Mouse (Mus musculus) spleen, adult 2 months (tissue): Measurements from ENCODE around the gene Atp6v1g3. TPM values are rescaled to one million over a fixed set of nuclear protein-coding genes. Genes with fewer than 3 reads are reported as not detected.

Experiments
- DNase-seq, 2 experiments: peaks; one replicate each; pipeline versions ENCODE4 v3.0.0 to v3.0.0-alpha.2; 2012 to 2021; ENCODE audit warnings: low spot score in 2 of 2, low read depth in 1 of 2
- H3K27ac ChIP-seq: fragments of 200-500 bp; 2 replicates; pipeline ENCODE4 v1.5.1; 2012; ENCODE audit warnings: low read length, inconsistent platforms; ENCODE audit not compliant: insufficient read depth
- H3K27me3 ChIP-seq: fragments of 200-500 bp; 2 replicates; pipeline ENCODE4 v1.6.1; 2012; ENCODE audit warnings: mild to moderate bottlenecking, moderate library complexity, low read length, inconsistent platforms; ENCODE audit not compliant: control insufficient read depth, insufficient read depth
- H3K36me3 ChIP-seq: fragments of 200-500 bp; 2 replicates; pipeline ENCODE4 v1.6.1; 2012; ENCODE audit warnings: mild to moderate bottlenecking, low read length, inconsistent platforms; ENCODE audit not compliant: control insufficient read depth, insufficient read depth
- H3K4me1 ChIP-seq: fragments of 200-500 bp; 2 replicates; pipeline ENCODE4 v1.6.1; 2011; ENCODE audit warnings: inconsistent platforms; ENCODE audit not compliant: control insufficient read depth, insufficient read depth, insufficient read length
- H3K4me3 ChIP-seq: fragments of 200-500 bp; 2 replicates; pipeline ENCODE4 v1.5.1; 2011; ENCODE audit warnings: mild to moderate bottlenecking, inconsistent platforms; ENCODE audit not compliant: insufficient read depth, insufficient read length; ENCODE audit errors: extremely low read depth
- CTCF ChIP-seq: fragments of 200-500 bp; IDR thresholded peaks from 2 replicates; pipeline ENCODE4 v1.5.1; 2011; ENCODE audit warnings: mild to moderate bottlenecking, inconsistent platforms; ENCODE audit not compliant: insufficient read depth, insufficient read length, insufficient replicate concordance; ENCODE audit errors: extremely low read depth
- POLR2A ChIP-seq: fragments of 200-500 bp; IDR thresholded peaks from 2 replicates; pipeline ENCODE4 v1.6.1; 2011; ENCODE audit warnings: low read depth, low read length, inconsistent platforms
- WGBS: fragments of 180-500 bp; shearing (Covaris S2); methylation state at CpG from one replicate; pipeline ENCODE4 v1.1.7; 2018; 5-methylcytosine and 5-hydroxymethylcytosine counted together
- polyA plus RNA-seq: library from polyadenylated mRNA; depleted of rRNA; stranded (reverse); fragments of >200 nt; gene quantifications from 2 replicates; pipeline ENCODE4 v1.2.3, GENCODE M21; 2012

The Atp6v1g3 gene
- polyA plus RNA-seq, 1 experiment, result not detected

DNA sequence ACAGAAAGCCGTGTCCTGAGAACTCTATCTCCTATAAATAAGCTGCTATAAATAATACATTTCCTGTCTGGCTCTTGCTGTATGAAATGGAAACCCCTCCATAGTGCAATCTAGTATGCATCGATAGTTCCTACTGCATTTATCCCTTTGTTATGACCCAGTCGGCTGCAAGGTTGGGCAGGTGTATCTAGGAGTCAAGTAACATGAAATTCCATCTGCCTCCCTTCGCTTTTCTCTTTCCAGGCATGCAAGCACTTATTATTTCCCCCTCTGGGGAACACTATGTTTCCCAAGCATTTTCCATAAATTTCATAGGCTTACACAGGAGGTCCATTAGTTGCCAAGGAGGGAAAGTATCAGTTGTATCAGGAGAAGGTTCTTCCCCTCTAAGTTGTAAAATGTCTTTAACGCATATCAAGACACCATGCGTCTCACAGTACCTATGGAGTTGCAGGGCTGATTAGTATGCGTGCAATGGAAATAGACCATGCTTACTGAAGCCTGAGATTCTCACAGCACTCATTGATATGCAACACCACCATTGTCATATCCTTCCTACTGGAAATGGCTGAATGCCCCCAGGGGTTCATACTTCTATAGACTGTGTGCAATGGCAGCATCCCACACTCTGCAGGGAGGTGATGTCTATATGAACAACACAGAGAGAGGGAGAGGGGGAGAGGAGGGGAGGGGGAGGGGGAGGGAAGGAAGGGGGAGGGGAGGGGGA, 26.9 kb upstream of the Atp6v1g3 start:
- 52% methylated on average over 7 of the region's 7 CpGs for WGBS
- H3K4me1 ChIP-seq, result peaks cover 21% of the 10 kb centered on the region
- no peak overlapping the region for H3K4me3 ChIP-seq
- TF ChIP-seq CTCF, result no peak
- no peak for TF ChIP-seq POLR2A
- DNase-seq, result peak in 1 of 2 experiments; percentile 38
- peak overlapping the region; percentile 43; the same call in 1 of the 2 replicates for H3K27ac ChIP-seq
- no peaks in the 10 kb centered on the region for H3K36me3 ChIP-seq
- H3K27me3 ChIP-seq, result no peaks in the 10 kb centered on the region

DNA sequence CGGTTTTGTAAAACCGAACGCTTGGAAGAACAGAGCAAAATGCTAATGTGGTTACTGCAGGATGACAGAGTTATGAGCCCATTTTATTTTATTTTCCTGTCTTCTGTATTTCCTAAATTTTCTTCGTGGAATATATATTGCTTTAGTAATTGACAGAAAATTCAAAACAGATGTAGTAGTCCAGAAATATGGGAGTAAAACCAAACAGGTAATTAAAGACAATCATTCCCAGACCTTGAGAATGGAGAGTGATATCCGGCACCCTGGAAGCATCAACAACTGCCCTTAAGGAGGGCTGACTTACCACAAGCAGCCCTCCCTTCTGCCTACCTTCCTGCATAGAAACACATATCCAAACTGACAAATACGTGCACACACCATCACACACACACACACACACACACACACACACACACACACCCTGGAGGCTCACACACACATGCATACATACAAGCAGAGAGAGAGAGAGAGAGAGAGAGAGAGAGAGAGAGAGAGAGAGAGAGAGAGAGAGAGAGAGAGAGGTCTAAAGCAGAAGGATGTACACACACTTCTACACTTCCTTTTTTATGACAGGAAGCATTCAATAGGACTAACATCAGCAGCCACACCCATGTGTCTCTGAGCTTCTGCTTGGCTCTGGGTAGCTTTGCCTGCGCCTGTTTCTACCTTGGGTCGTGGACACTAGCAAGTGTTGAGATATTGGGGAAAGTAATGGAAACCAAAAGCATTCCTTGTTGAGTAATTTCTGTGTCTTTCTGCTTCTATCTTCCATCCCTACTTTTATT, 25.6 kb upstream of the Atp6v1g3 start:
- DNase-seq, result peak; percentile 59 to 61
- 56% methylated on average over 8 of the region's 8 CpGs for WGBS
- H3K27ac ChIP-seq, result peak overlapping the region; percentile 87
- TF ChIP-seq POLR2A, result no peak
- no peak for TF ChIP-seq CTCF
- no peaks in the 10 kb centered on the region for H3K27me3 ChIP-seq
- no peaks in the 10 kb centered on the region for H3K36me3 ChIP-seq
- H3K4me1 ChIP-seq, result peaks cover 26% of the 10 kb centered on the region
- H3K4me3 ChIP-seq, result no peak overlapping the region

- Histone ChIP-seq H3K27ac (peak overlapping the region; percentile 71; the same call in 1 of the 2 replicates), H3K27me3 (no peaks in the 10 kb centered on the region), H3K36me3 (no peaks in the 10 kb centered on the region), H3K4me1 (peaks cover 26% of the 10 kb centered on the region), H3K4me3 (no peak overlapping the region)
- WGBS, result 35% methylated on average over 2 of the region's 2 CpGs
- DNase-seq, result peak; percentile 55 to 63
- no peak for TF ChIP-seq CTCF
- TF ChIP-seq POLR2A, result peak; percentile 3; the same call in 1 of the 2 replicates
These were observed 24.8 kb upstream of the Atp6v1g3 start for GRCm38 (mm10) chr1:138248770-138249169.

DNA sequence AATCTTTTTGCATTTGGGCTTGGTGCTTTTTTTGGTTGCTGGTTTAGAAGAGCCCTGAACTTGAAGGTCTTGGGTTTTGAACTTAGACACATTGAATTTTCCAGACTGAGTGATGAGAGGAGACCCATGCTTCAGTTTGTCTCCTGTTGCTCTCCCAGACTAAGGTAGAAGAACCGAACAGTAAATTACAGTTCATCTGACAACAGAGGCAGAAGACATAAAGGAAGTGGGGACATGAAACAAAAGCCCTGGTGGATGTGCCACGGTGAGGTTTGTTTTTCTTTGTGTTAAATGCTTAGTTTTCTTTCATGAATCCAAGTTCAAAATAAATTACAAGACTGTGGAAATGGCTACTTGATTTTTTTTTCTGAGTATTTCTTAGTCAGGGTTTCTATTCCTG, 22.6 kb upstream of the Atp6v1g3 start:
- H3K36me3 ChIP-seq, result no peaks in the 10 kb centered on the region
- no peaks in the 10 kb centered on the region for H3K27me3 ChIP-seq
- no peak for TF ChIP-seq CTCF
- no peak for TF ChIP-seq POLR2A
- WGBS, result 34% methylated on average over 2 of the region's 2 CpGs
- H3K4me3 ChIP-seq, result no peak overlapping the region
- DNase-seq, result no peak
- H3K4me1 ChIP-seq, result peaks cover 26% of the 10 kb centered on the region
- peak overlapping the region; percentile 18; the same call in 1 of the 2 replicates for H3K27ac ChIP-seq

GRCm38 (mm10) chr1:138256172-138256789, 17.3 kb upstream of the Atp6v1g3 start:
- Histone ChIP-seq H3K4me1 (peaks cover 15% of the 10 kb centered on the region; the same call in 1 of the 2 replicates), H3K27ac (no peak overlapping the region), H3K27me3 (no peaks in the 10 kb centered on the region), H3K36me3 (no peaks in the 10 kb centered on the region), H3K4me3 (no peak overlapping the region)
- TF ChIP-seq CTCF (no peak), POLR2A (no peak)
- WGBS, result 80% methylated on average over 4 of the region's 4 CpGs
- no peak for DNase-seq

DNA sequence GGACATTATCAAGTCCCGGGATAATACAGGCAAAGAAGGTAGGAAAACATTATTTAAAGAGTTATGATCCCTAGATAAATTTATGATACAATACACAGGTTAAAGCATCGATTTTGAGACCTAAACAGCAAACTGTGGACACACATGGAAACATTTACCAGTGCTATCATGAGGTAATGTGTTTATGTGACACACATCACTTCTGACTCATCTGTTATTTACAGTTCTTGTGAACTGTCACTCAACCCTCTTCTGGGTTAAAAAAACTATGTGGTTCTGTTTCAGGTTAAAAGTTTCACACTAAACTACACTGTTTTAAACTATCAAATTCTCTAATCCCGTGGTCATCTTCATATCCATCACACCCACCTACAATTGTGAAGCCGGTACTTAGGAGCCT, 14.8 kb upstream of the Atp6v1g3 start:
- WGBS, result 79% methylated on average over 4 of the region's 4 CpGs
- TF ChIP-seq CTCF (no peak), POLR2A (no peak)
- no peak overlapping the region for H3K27ac ChIP-seq
- peaks cover 11% of the 10 kb centered on the region; the same call in 1 of the 2 replicates for H3K4me1 ChIP-seq
- H3K36me3 ChIP-seq, result no peaks in the 10 kb centered on the region
- H3K27me3 ChIP-seq, result no peaks in the 10 kb centered on the region
- DNase-seq, result no peak
- no peak overlapping the region for H3K4me3 ChIP-seq
